Mouse (Mus musculus) liver, embryonic 11.5 days (tissue): ENCODE results near the gene Agap1. TPM values are rescaled to one million over a fixed set of nuclear protein-coding genes. Genes with fewer than 3 reads are reported as not detected.
A peak's percentile ranks its signal among the peaks of the same experiment; 100 is the strongest.

Source experiments
- ATAC-seq: fragments of 200-750 bp; cut with Nextera tagmentation; replicated peaks from 2 replicates; pipeline ENCODE4 v1.8.0; 2017; ENCODE audit warnings: moderate number of reproducible peaks, mild to moderate bottlenecking, moderate TSS enrichment, moderate library complexity; ENCODE audit not compliant: low FRiP score
- DNase-seq: peaks from one replicate; pipeline ENCODE4 v3.0.0-alpha.2; 2017; ENCODE audit warnings: low spot score
- H3K27ac ChIP-seq: fragments of 300-500 bp; sonication (generic); 2 replicates; pipeline ENCODE4 v1.5.1; 2014; ENCODE audit warnings: mild to moderate bottlenecking, low read depth, low read length, control low read depth
- H3K27me3 ChIP-seq: fragments of 300-500 bp; sonication (generic); replicated peaks from 2 replicates; pipeline ENCODE4 v1.6.1; 2014; ENCODE audit warnings: low read length, mixed read lengths; ENCODE audit not compliant: control insufficient read depth, insufficient read depth
- H3K36me3 ChIP-seq: fragments of 300-500 bp; sonication (generic); 2 replicates; pipeline ENCODE4 v1.6.1; 2014; ENCODE audit warnings: mild to moderate bottlenecking, low read length, moderate library complexity, mixed read lengths; ENCODE audit not compliant: control insufficient read depth, insufficient read depth
- H3K4me1 ChIP-seq: fragments of 300-500 bp; sonication (generic); replicated peaks from 2 replicates; pipeline ENCODE4 v1.6.1; 2014; ENCODE audit warnings: low read length, mixed read lengths; ENCODE audit not compliant: control insufficient read depth, insufficient read depth
- H3K4me2 ChIP-seq: fragments of 300-500 bp; sonication (generic); 2 replicates; pipeline ENCODE4 v1.6.1; 2014; ENCODE audit warnings: mild to moderate bottlenecking, control low read depth, moderate library complexity
- H3K4me3 ChIP-seq: fragments of 300-500 bp; sonication (generic); 2 replicates; pipeline ENCODE4 v1.5.1; 2014; ENCODE audit warnings: low read depth, low read length, control low read depth
- H3K9ac ChIP-seq: fragments of 300-500 bp; sonication (generic); 2 replicates; pipeline ENCODE4 v1.6.1; 2014; ENCODE audit warnings: low read depth, low read length, control low read depth
- H3K9me3 ChIP-seq: fragments of 300-500 bp; sonication (generic); 2 replicates; pipeline ENCODE4 v1.6.1; 2016; ENCODE audit warnings: low read length, inconsistent platforms, mixed read lengths; ENCODE audit not compliant: control insufficient read depth
- WGBS: fragments of 180-500 bp; shearing (Covaris S2); extraction: QIAGEN DNeasy Blood & Tissue Kit; methylation state at CpG from one replicate; pipeline ENCODE4 v1.1.7; 2014; 5-methylcytosine and 5-hydroxymethylcytosine counted together
- polyA plus RNA-seq: library from polyadenylated mRNA; unstranded; fragments of >200 nt; fragmentation: Nextera tagmentation; extraction: Ambion mirVana; gene quantifications from 2 replicates; pipeline ENCODE4 v1.2.1, GENCODE M21; 2014

Agap1 gene
- polyA plus RNA-seq, 1 experiment from 2014 or later: 4.6 TPM

- Histone ChIP-seq H3K36me3 (no peaks in the 10 kb centered on the region), H3K4me2 (peak overlapping the region; percentile 64), H3K27me3 (peaks cover 78% of the 10 kb centered on the region), H3K4me1 (no peaks in the 10 kb centered on the region; the same call in none of the 2 replicates), H3K9ac (no peak overlapping the region), H3K4me3 (peak overlapping the region; percentile 33; the same call in 1 of the 2 replicates), H3K9me3 (no peaks in the 10 kb centered on the region), H3K27ac (no peak overlapping the region)
- WGBS: 8% methylated on average over 15 of the region's 15 CpGs
- ATAC-seq: no peak
- DNase-seq: no peak
Observed at GRCm38 (mm10) chr1:89942395-89942976, 487.9 kb downstream of the Agap1 start.

- no peak for DNase-seq
Observed at GRCm38 (mm10) chr1:89943202-89943601, 488.6 kb downstream of the Agap1 start.

More at GRCm38 (mm10) chr1:89943202-89943601, 488.6 kb downstream of the Agap1 start:
- Histone ChIP-seq H3K4me2 (no peak overlapping the region), H3K36me3 (no peaks in the 10 kb centered on the region), H3K4me3 (no peak overlapping the region), H3K9ac (no peak overlapping the region), H3K27ac (no peak overlapping the region), H3K4me1 (no peaks in the 10 kb centered on the region; the same call in none of the 2 replicates), H3K9me3 (no peaks in the 10 kb centered on the region), H3K27me3 (peaks cover 76% of the 10 kb centered on the region)
- ATAC-seq: no peak
- WGBS: 3% methylated on average over 16 of the region's 16 CpGs
